Mouse (Mus musculus) cerebellum, adult 2 months (tissue): ENCODE data around the gene Chrm1. TPM values are rescaled to one million over a fixed set of nuclear protein-coding genes. Genes with fewer than 3 reads are reported as not detected.

Source experiments
- DNase-seq, 2 experiments: peaks; one replicate each; pipeline ENCODE4 v3.0.0; 2021
- H3K27ac ChIP-seq: fragments of 200-500 bp; 2 replicates; pipeline ENCODE4 v1.5.1; 2012; ENCODE audit warnings: low read length, control low read depth, inconsistent platforms; ENCODE audit not compliant: insufficient read depth
- H3K27me3 ChIP-seq: fragments of 200-500 bp; 2 replicates; pipeline ENCODE4 v1.6.1; 2012; ENCODE audit warnings: inconsistent platforms, mild to moderate bottlenecking, low read length, moderate library complexity; ENCODE audit not compliant: control insufficient read depth, insufficient read depth
- H3K4me1 ChIP-seq: fragments of 200-500 bp; 2 replicates; pipeline ENCODE4 v1.6.1; 2011; ENCODE audit warnings: low read length; ENCODE audit not compliant: control insufficient read depth, insufficient read depth
- H3K4me3 ChIP-seq: fragments of 200-500 bp; replicated peaks from 2 replicates; pipeline ENCODE3; 2011; ENCODE audit warnings: mild to moderate bottlenecking, low read depth, low read length, control low read depth; ENCODE audit not compliant: insufficient read depth
- CTCF ChIP-seq: fragments of 200-500 bp; IDR thresholded peaks from 2 replicates; pipeline ENCODE4 v1.5.1; 2011; ENCODE audit warnings: low read depth, mild to moderate bottlenecking, control low read depth, low read length, moderate library complexity, borderline replicate concordance; ENCODE audit not compliant: insufficient read depth
- POLR2A ChIP-seq: fragments of 200-500 bp; IDR thresholded peaks from 2 replicates; pipeline ENCODE4 v1.6.1; 2011; ENCODE audit warnings: low read length, control low read depth, borderline replicate concordance; ENCODE audit not compliant: insufficient read depth
- WGBS: fragments of 180-500 bp; shearing (Covaris S2); methylation state at CpG from one replicate; pipeline ENCODE4 v1.1.7; 2018; 5-methylcytosine and 5-hydroxymethylcytosine counted together
- polyA plus RNA-seq: library from polyadenylated mRNA; depleted of rRNA; stranded (reverse); fragments of >200 nt; gene quantifications from 2 replicates; pipeline ENCODE4 v1.2.3, GENCODE M21; 2012

Gene Chrm1
- polyA plus RNA-seq, 1 experiment: 0.88 TPM

GRCm38 (mm10) chr19:8721378-8721777 lies 57.8 kb downstream of the Chrm1 start:
- H3K4me3 ChIP-seq: peak overlapping the region; percentile 26
- DNase-seq: no peak
- TF ChIP-seq CTCF (no peak), POLR2A (no peak)
- peaks cover 14% of the 10 kb centered on the region for H3K4me1 ChIP-seq
- WGBS: 49% methylated on average over 1 of the region's 1 CpGs
- no peak overlapping the region for H3K27ac ChIP-seq
- no peaks in the 10 kb centered on the region for H3K27me3 ChIP-seq

GRCm38 (mm10) chr19:8722021-8722420 lies 58.4 kb downstream of the Chrm1 start:
- WGBS: 16% methylated on average over 4 of the region's 4 CpGs

GRCm38 (mm10) chr19:8722559-8722906 lies 58.9 kb downstream of the Chrm1 start:
- Histone ChIP-seq H3K27me3 (no peaks in the 10 kb centered on the region), H3K27ac (peak overlapping the region; percentile 99), H3K4me1 (peaks cover 10% of the 10 kb centered on the region), H3K4me3 (peak overlapping the region; percentile 99)
- no peak for DNase-seq
- under 1% methylated on average over 5 of the region's 5 CpGs for WGBS
- TF ChIP-seq POLR2A: no peak
- TF ChIP-seq CTCF: no peak

More at GRCm38 (mm10) chr19:8722021-8722420, 58.4 kb downstream of the Chrm1 start:
- peak overlapping the region; percentile 99 for H3K4me3 ChIP-seq
- DNase-seq: peak; percentile 21 to 27
- H3K4me1 ChIP-seq: peaks cover 11% of the 10 kb centered on the region
- no peaks in the 10 kb centered on the region for H3K27me3 ChIP-seq
- no peak overlapping the region for H3K27ac ChIP-seq
- TF ChIP-seq POLR2A (no peak), CTCF (no peak)

- H3K4me3 ChIP-seq: peak within 1 kb of the TSS; percentile 99
- H3K4me1 ChIP-seq: peaks cover 10% of the 10 kb centered on the region
- DNase-seq: peak; percentile 97 to 99
- TF ChIP-seq CTCF: peak; percentile 14; the same call in 1 of the 2 replicates
- peak; percentile 91 for TF ChIP-seq POLR2A
- no peaks in the 10 kb centered on the region for H3K27me3 ChIP-seq
- H3K27ac ChIP-seq: peak within 1 kb of the TSS; percentile 99
- under 1% methylated on average over 50 of the region's 50 CpGs for WGBS
These were observed 59.5 kb downstream of the Chrm1 start, which contains the start of gene Slc3a2 for GRCm38 (mm10) chr19:8722907-8723573. Gene Slc3a2, minus strand, starts transcription at chr19:8723369.

- under 1% methylated on average over 20 of the region's 20 CpGs for WGBS
- no peak for TF ChIP-seq CTCF
- no peak for TF ChIP-seq POLR2A
- Histone ChIP-seq H3K27ac (peak overlapping the region; percentile 88), H3K4me3 (peak overlapping the region; percentile 99), H3K4me1 (peaks cover 10% of the 10 kb centered on the region), H3K27me3 (no peaks in the 10 kb centered on the region)
- DNase-seq: peak in 1 of 2 experiments; percentile 37
These were observed 60.2 kb downstream of the Chrm1 start for GRCm38 (mm10) chr19:8723574-8724346.

- WGBS: 0% methylated on average over 2 of the region's 2 CpGs
- Histone ChIP-seq H3K4me1 (peaks cover 10% of the 10 kb centered on the region), H3K27ac (no peak overlapping the region), H3K4me3 (peak overlapping the region; percentile 99), H3K27me3 (no peaks in the 10 kb centered on the region)
- DNase-seq: no peak
- no peak for TF ChIP-seq CTCF
- TF ChIP-seq POLR2A: no peak
These were observed 60.8 kb downstream of the Chrm1 start for GRCm38 (mm10) chr19:8724392-8724791.

GRCm38 (mm10) chr19:8725081-8725613 lies 61.6 kb downstream of the Chrm1 start:
- no peak overlapping the region for H3K4me3 ChIP-seq
- TF ChIP-seq POLR2A (no peak), CTCF (no peak)
- no peak overlapping the region for H3K27ac ChIP-seq
- H3K27me3 ChIP-seq: no peaks in the 10 kb centered on the region
- H3K4me1 ChIP-seq: peaks cover 10% of the 10 kb centered on the region
- 40% methylated on average over 4 of the region's 4 CpGs for WGBS
- DNase-seq: no peak

- TF ChIP-seq POLR2A (no peak), CTCF (no peak)
- Histone ChIP-seq H3K4me3 (no peak overlapping the region), H3K27ac (no peak overlapping the region), H3K4me1 (peaks cover 5% of the 10 kb centered on the region; the same call in 1 of the 2 replicates), H3K27me3 (no peaks in the 10 kb centered on the region)
- no peak for DNase-seq
- 32% methylated on average over 3 of the region's 3 CpGs for WGBS
These were observed 63.2 kb downstream of the Chrm1 start for GRCm38 (mm10) chr19:8726609-8727390.
